Mouse (Mus musculus) urinary bladder, adult 18-20 months (tissue): Measurements from ENCODE around the gene Tmem131.
A peak's percentile ranks its signal among the peaks of the same experiment; 100 is the strongest.

Experiments
- DNase-seq, 2 experiments: peaks; one replicate each; pipeline ENCODE4 v3.0.0; 2022; ENCODE audit warnings: low spot score in 2 of 2, mixed read lengths in 2 of 2

Gene Tmem131

GRCm38 (mm10) chr1:36943653-36944052 is at the start of gene Tmem131:
Gene Tmem131, minus strand, starts transcription at chr1:36943666.
- DNase-seq, result no peak

GRCm38 (mm10) chr1:36988561-36988960 is 45.1 kb upstream of the Tmem131 start:
- no peak for DNase-seq

GRCm38 (mm10) chr1:36988161-36988560 is 44.7 kb upstream of the Tmem131 start:
- DNase-seq, result no peak

GRCm38 (mm10) chr1:36987172-36988148 is 44.0 kb upstream of the Tmem131 start:
- DNase-seq, result no peak

GRCm38 (mm10) chr1:36986396-36987160 is 43.1 kb upstream of the Tmem131 start:
- DNase-seq, result no peak

GRCm38 (mm10) chr1:36985896-36986295 is 42.4 kb upstream of the Tmem131 start:
- no peak for DNase-seq

GRCm38 (mm10) chr1:36984406-36984805 is 40.9 kb upstream of the Tmem131 start:
- no peak for DNase-seq

GRCm38 (mm10) chr1:36983754-36984153 is 40.3 kb upstream of the Tmem131 start:
- no peak for DNase-seq

GRCm38 (mm10) chr1:36982191-36982961 is 38.9 kb upstream of the Tmem131 start:
- DNase-seq, result no peak

- no peak for DNase-seq
Observed at GRCm38 (mm10) chr1:36976770-36977169, 33.3 kb upstream of the Tmem131 start.

- no peak for DNase-seq
Observed at GRCm38 (mm10) chr1:36970918-36971617, 27.6 kb upstream of the Tmem131 start.

- no peak for DNase-seq
Observed at GRCm38 (mm10) chr1:36965831-36966230, 22.4 kb upstream of the Tmem131 start.

GRCm38 (mm10) chr1:36962379-36963176 is 19.1 kb upstream of the Tmem131 start:
- no peak for DNase-seq

- DNase-seq, result no peak
Observed at GRCm38 (mm10) chr1:36960509-36961222, 17.2 kb upstream of the Tmem131 start.

- DNase-seq, result no peak
Observed at GRCm38 (mm10) chr1:36949591-36950184, 6.2 kb upstream of the Tmem131 start.

GRCm38 (mm10) chr1:36947448-36947847 is 4.0 kb upstream of the Tmem131 start:
- no peak for DNase-seq

GRCm38 (mm10) chr1:36940381-36940762 is 3.1 kb downstream of the Tmem131 start:
- no peak for DNase-seq

GRCm38 (mm10) chr1:36939506-36940380 is 3.7 kb downstream of the Tmem131 start:
- DNase-seq, result peak; percentile 83 to 89
